Mouse (Mus musculus): Measurements from ENCODE around the gene Gm609.

Gene Gm609

GRCm38 (mm10) chr16:45399947-45400555, 92.7 kb downstream of the Gm609 start:
- ChIA-PET CTCF (no interaction called here), POLR2A (no interaction called here)

GRCm38 (mm10) chr16:45399411-45399810, 93.4 kb downstream of the Gm609 start:
- CTCF ChIA-PET: no interaction called here
- POLR2A ChIA-PET: no interaction called here

- ChIA-PET POLR2A (interaction anchor here in 2 of 4 experiments (0.7 kb wide), 2 partner anchors 22 to 404 kb away, joined by 3 to 5 read pairs; no protein-coding TSS in a partner anchor), CTCF (no interaction called here)
Measured at GRCm38 (mm10) chr16:45397440-45397839, 95.3 kb downstream of the Gm609 start.

- POLR2A ChIA-PET: no interaction called here
- CTCF ChIA-PET: no interaction called here
Measured at GRCm38 (mm10) chr16:45392246-45392645, 100.5 kb downstream of the Gm609 start.

- ChIA-PET POLR2A (no interaction called here), CTCF (no interaction called here)
Measured at GRCm38 (mm10) chr16:45391680-45392079, 101.1 kb downstream of the Gm609 start.

GRCm38 (mm10) chr16:45390286-45390956, 102.3 kb downstream of the Gm609 start:
- ChIA-PET CTCF (no interaction called here), POLR2A (interaction anchor here in 1 of 4 experiments (0.6 kb wide), 1 partner anchor 16 kb away, joined by 3 read pairs; no protein-coding TSS in a partner anchor)

- ChIA-PET POLR2A (no interaction called here), CTCF (no interaction called here)
Measured at GRCm38 (mm10) chr16:45389833-45390232, 102.9 kb downstream of the Gm609 start.

- CTCF ChIA-PET: no interaction called here
- POLR2A ChIA-PET: no interaction called here
Measured at GRCm38 (mm10) chr16:45389041-45389440, 103.7 kb downstream of the Gm609 start.

GRCm38 (mm10) chr16:45381811-45382210, 111.0 kb downstream of the Gm609 start:
- ChIA-PET CTCF (no interaction called here), POLR2A (no interaction called here)

- ChIA-PET POLR2A (no interaction called here), CTCF (no interaction called here)
Measured at GRCm38 (mm10) chr16:45378959-45379358, 113.8 kb downstream of the Gm609 start.

- ChIA-PET CTCF (interaction anchor here in 1 of 4 experiments (0.5 kb wide), 1 partner anchor 1129 kb away, joined by 8 read pairs; no protein-coding TSS in a partner anchor), POLR2A (no interaction called here)
Measured at GRCm38 (mm10) chr16:45378147-45378943, 114.4 kb downstream of the Gm609 start.

GRCm38 (mm10) chr16:45377332-45377731, 115.4 kb downstream of the Gm609 start:
- ChIA-PET CTCF (interaction anchor here in 1 of 4 experiments (0.5 kb wide), 1 partner anchor 1130 kb away, joined by 8 read pairs; no protein-coding TSS in a partner anchor), POLR2A (interaction anchor here in 1 of 4 experiments (0.6 kb wide), 1 partner anchor 257 kb away, joined by 3 read pairs; no protein-coding TSS in a partner anchor)

- ChIA-PET CTCF (interaction anchor here in 1 of 4 experiments (0.5 kb wide), 1 partner anchor 129 kb away, joined by 3 read pairs; no protein-coding TSS in a partner anchor), POLR2A (interaction anchor here in 2 of 4 experiments (0.6 to 0.7 kb wide), 3 partner anchors 27 to 292 kb away, joined by 3 to 8 read pairs (median 4); no protein-coding TSS in a partner anchor)
Measured at GRCm38 (mm10) chr16:45376812-45377211, 116.0 kb downstream of the Gm609 start.

GRCm38 (mm10) chr16:45376294-45376693, 116.5 kb downstream of the Gm609 start:
- POLR2A ChIA-PET: interaction anchor here in 2 of 4 experiments (0.6 to 0.7 kb wide), 3 partner anchors 26 to 291 kb away, joined by 3 to 8 read pairs (median 4); no protein-coding TSS in a partner anchor
- CTCF ChIA-PET: no interaction called here

- CTCF ChIA-PET: no interaction called here
- POLR2A ChIA-PET: interaction anchor here in 1 of 4 experiments (0.6 kb wide), 1 partner anchor 21 kb away, joined by 5 read pairs; no protein-coding TSS in a partner anchor
Measured at GRCm38 (mm10) chr16:45375506-45376225, 117.1 kb downstream of the Gm609 start.

- CTCF ChIA-PET: no interaction called here
- POLR2A ChIA-PET: interaction anchor here in 1 of 4 experiments (0.6 kb wide), 1 partner anchor 16 kb away, joined by 3 read pairs; no protein-coding TSS in a partner anchor
Measured at GRCm38 (mm10) chr16:45374074-45374473, 118.7 kb downstream of the Gm609 start.

- CTCF ChIA-PET: no interaction called here
- POLR2A ChIA-PET: no interaction called here
Measured at GRCm38 (mm10) chr16:45371076-45371475, 121.7 kb downstream of the Gm609 start.

GRCm38 (mm10) chr16:45369285-45369965, 123.3 kb downstream of the Gm609 start:
- POLR2A ChIA-PET: interaction anchor here in 1 of 4 experiments (0.6 kb wide), 1 partner anchor 573 kb away, joined by 3 read pairs; no protein-coding TSS in a partner anchor

GRCm38 (mm10) chr16:45366111-45366510, 126.7 kb downstream of the Gm609 start:
- POLR2A ChIA-PET: no interaction called here
- CTCF ChIA-PET: no interaction called here

More at GRCm38 (mm10) chr16:45369285-45369965, 123.3 kb downstream of the Gm609 start:
- CTCF ChIA-PET: interaction anchor here in 1 of 4 experiments (0.6 kb wide), 1 partner anchor 445 kb away, joined by 4 read pairs; no protein-coding TSS in a partner anchor
